Mouse (Mus musculus) intestine, embryonic 15.5 days (tissue): Measurements from ENCODE around the gene Gm20388. TPM values are rescaled to one million over a fixed set of nuclear protein-coding genes. Genes with fewer than 3 reads are reported as not detected.

Experiments
- ATAC-seq: fragments of 200-750 bp; cut with Nextera tagmentation; 2 replicates; pipeline ENCODE4 v1.8.0; 2017; ENCODE audit warnings: moderate TSS enrichment, moderate library complexity
- H3K27ac ChIP-seq: fragments of 300-500 bp; sonication (generic); 2 replicates; pipeline ENCODE4 v1.5.1; 2015; ENCODE audit warnings: mild to moderate bottlenecking, inconsistent platforms
- H3K27me3 ChIP-seq: fragments of 300-500 bp; sonication (generic); replicated peaks from 2 replicates; pipeline ENCODE4 v1.6.1; 2015; ENCODE audit warnings: inconsistent platforms
- H3K36me3 ChIP-seq: fragments of 300-500 bp; sonication (generic); 2 replicates; pipeline ENCODE4 v1.6.1; 2015; ENCODE audit warnings: inconsistent platforms
- H3K4me1 ChIP-seq: fragments of 300-500 bp; sonication (generic); replicated peaks from 2 replicates; pipeline ENCODE4 v1.6.1; 2015; ENCODE audit warnings: inconsistent platforms
- H3K4me2 ChIP-seq: fragments of 300-500 bp; sonication (generic); replicated peaks from 2 replicates; pipeline ENCODE4 v1.6.1; 2015; ENCODE audit warnings: mild to moderate bottlenecking, inconsistent platforms
- H3K4me3 ChIP-seq: fragments of 300-500 bp; sonication (generic); replicated peaks from 2 replicates; pipeline ENCODE4 v1.5.1; 2015; ENCODE audit warnings: inconsistent platforms
- H3K9ac ChIP-seq: fragments of 300-500 bp; sonication (generic); 2 replicates; pipeline ENCODE4 v1.6.1; 2015; ENCODE audit warnings: inconsistent platforms
- H3K9me3 ChIP-seq: fragments of 300-500 bp; sonication (generic); 2 replicates; pipeline ENCODE4 v1.6.1; 2016; ENCODE audit warnings: inconsistent platforms
- WGBS: fragments of 180-500 bp; shearing (Covaris S2); methylation state at CpG from one replicate; pipeline ENCODE4 v1.1.7; 2015; 5-methylcytosine and 5-hydroxymethylcytosine counted together
- polyA plus RNA-seq: library from polyadenylated mRNA; unstranded; fragments of >200 nt; fragmentation: Nextera tagmentation; extraction: Ambion mirVana; gene quantifications from 2 replicates; pipeline ENCODE4 v1.2.1, GENCODE M21; 2015

Gm20388 gene
- polyA plus RNA-seq, 1 experiment from 2014 or later: not detected

DNA sequence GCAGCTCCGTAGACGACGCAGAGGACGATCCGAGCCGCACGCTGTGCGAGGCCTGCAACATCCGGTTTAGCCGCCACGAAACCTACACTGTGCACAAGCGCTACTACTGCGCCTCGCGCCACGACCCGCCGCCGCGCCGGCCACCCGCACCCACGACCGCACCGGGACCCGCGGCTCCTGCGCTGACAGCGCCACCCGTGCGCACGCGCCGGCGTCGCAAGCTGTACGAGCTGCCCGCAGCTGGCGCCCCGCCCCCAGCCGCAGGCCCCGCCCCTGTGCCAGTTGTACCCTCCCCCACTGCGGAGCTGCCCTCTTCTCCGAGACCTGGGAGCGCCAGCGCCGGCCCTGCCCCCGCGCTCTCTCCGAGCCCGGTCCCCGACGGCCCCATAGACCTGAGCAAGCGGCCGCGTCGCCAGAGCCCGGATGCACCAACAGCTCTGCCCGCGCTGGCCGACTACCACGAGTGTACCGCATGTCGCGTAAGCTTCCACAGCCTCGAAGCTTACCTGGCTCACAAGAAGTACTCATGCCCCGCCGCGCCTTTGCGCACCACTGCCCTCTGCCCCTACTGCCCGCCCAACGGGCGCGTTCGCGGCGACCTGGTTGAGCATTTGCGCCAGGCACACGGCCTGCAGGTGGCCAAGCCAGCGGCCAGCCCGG, 2425.7 kb downstream of the Gm20388 start:
- H3K9ac ChIP-seq: 0 out of 2 replicates have a peak overlapping the region, but pooled peaks have one; percentile 34
- peak; percentile 50 for ATAC-seq
- WGBS: 31% methylated on average over 81 of the region's 81 CpGs

DNA sequence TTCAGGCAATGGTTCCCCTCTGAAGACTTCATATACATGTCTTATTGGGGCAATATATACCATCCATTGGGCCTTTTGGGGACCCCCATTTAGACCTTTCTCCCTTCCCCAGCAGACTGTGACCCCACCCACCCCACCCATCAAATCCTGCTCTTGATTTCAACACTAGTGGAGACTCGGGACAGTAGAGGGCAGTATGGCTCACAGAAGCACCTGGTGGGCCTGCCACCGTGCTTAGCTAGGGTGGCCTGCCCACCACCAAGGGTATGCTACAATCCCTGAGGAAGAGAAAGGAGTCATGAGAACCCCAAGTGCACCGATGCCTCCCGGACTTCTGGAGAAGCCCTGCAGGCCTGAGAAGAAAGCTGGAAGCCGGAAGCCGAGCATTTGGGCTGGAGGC, 2428.2 kb downstream of the Gm20388 start:
- 52% methylated on average over 6 of the region's 6 CpGs for WGBS
- Histone ChIP-seq H3K4me2 (no peak overlapping the region), H3K36me3 (peaks cover 36% of the 10 kb centered on the region), H3K4me1 (peaks cover 21% of the 10 kb centered on the region), H3K27ac (no peak overlapping the region), H3K9me3 (no peaks in the 10 kb centered on the region), H3K9ac (no peak overlapping the region), H3K4me3 (no peak overlapping the region), H3K27me3 (peaks cover 29% of the 10 kb centered on the region)
- no peak for ATAC-seq

More for the DNA sequence above, 2425.7 kb downstream of the Gm20388 start:
- no peaks in the 10 kb centered on the region for H3K9me3 ChIP-seq
- peak overlapping the region; percentile 48 for H3K4me3 ChIP-seq
- H3K36me3 ChIP-seq: peaks cover 39% of the 10 kb centered on the region
- peak overlapping the region; percentile 89 for H3K4me2 ChIP-seq
- H3K27ac ChIP-seq: no peak overlapping the region
- peaks cover 9% of the 10 kb centered on the region for H3K4me1 ChIP-seq
- peaks cover 25% of the 10 kb centered on the region for H3K27me3 ChIP-seq

DNA sequence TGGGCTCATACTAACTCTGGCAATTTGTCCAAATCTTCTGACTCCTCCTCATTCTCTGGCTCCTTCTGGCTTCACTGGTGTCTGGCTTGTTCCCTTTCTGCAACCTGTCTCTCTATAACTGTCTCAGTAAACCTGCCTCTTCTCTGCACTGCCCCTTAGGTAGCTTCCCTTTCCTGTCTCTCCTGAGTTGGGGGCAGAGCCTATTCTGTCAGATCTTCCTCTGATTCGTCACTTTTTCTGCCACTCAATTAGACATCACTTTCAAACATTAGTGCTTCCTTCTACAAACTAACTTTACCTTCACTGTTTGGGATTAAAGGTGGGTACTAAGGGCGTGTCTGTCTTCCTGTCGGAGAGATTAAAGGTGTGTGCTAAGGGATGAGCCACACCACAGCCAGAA, 2430.1 kb downstream of the Gm20388 start:
- ATAC-seq: no peak
- WGBS: 85% methylated on average over 3 of the region's 3 CpGs
- peaks cover 23% of the 10 kb centered on the region for H3K27me3 ChIP-seq

DNA sequence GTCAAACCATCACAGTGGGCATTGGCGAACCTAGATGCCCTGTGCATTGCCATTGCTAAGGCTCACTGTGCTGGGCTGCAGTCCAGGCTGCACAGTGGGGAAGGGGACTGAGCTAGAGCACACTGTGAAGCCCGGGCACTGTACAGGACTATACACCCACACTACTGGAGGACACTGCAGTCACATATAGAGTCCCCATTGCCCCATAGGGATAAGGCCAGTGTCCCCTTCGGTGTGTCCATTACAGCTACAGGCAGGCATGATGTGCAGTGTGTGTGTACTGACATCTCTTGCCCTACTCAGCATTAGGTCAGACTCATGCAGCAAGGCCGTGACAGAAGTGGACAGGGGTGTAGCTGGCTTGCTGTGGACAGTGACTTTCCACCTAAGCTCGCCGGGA, 2431.1 kb downstream of the Gm20388 start:
- Histone ChIP-seq H3K4me1 (peaks cover 26% of the 10 kb centered on the region), H3K9me3 (no peaks in the 10 kb centered on the region), H3K4me3 (no peak overlapping the region), H3K4me2 (no peak overlapping the region), H3K9ac (no peak overlapping the region), H3K36me3 (peaks cover 7% of the 10 kb centered on the region; the same call in 1 of the 2 replicates), H3K27ac (no peak overlapping the region), H3K27me3 (peaks cover 15% of the 10 kb centered on the region)
- no peak for ATAC-seq
- WGBS: 82% methylated on average over 6 of the region's 6 CpGs

More for the DNA sequence above, 2430.1 kb downstream of the Gm20388 start:
- no peak overlapping the region for H3K4me3 ChIP-seq
- H3K27ac ChIP-seq: no peak overlapping the region
- H3K4me2 ChIP-seq: no peak overlapping the region
- H3K9me3 ChIP-seq: no peaks in the 10 kb centered on the region
- peaks cover 29% of the 10 kb centered on the region for H3K4me1 ChIP-seq
- H3K36me3 ChIP-seq: peaks cover 17% of the 10 kb centered on the region
- H3K9ac ChIP-seq: no peak overlapping the region

GRCm38 (mm10) chr8:122342362-122342761, 2431.7 kb downstream of the Gm20388 start:
- 26% methylated on average over 5 of the region's 5 CpGs for WGBS
- H3K4me3 ChIP-seq: no peak overlapping the region
- H3K4me1 ChIP-seq: peaks cover 26% of the 10 kb centered on the region
- H3K4me2 ChIP-seq: peak overlapping the region; percentile 56; the same call in 1 of the 2 replicates
- no peak overlapping the region for H3K27ac ChIP-seq
- ATAC-seq: no peak
- H3K36me3 ChIP-seq: peaks cover under 1% of the 10 kb centered on the region; the same call in 1 of the 2 replicates
- no peak overlapping the region for H3K9ac ChIP-seq
- peaks cover 10% of the 10 kb centered on the region for H3K27me3 ChIP-seq
- H3K9me3 ChIP-seq: no peaks in the 10 kb centered on the region

- Histone ChIP-seq H3K27me3 (peaks cover 6% of the 10 kb centered on the region), H3K4me2 (peak overlapping the region; percentile 56), H3K4me1 (peaks cover 26% of the 10 kb centered on the region), H3K9me3 (no peaks in the 10 kb centered on the region), H3K4me3 (no peak overlapping the region), H3K9ac (no peak overlapping the region), H3K27ac (no peak overlapping the region), H3K36me3 (no peaks in the 10 kb centered on the region)
- ATAC-seq: 0 out of 2 replicates have a peak, but pooled peaks have one; percentile 31
- WGBS: under 1% methylated on average over 9 of the region's 9 CpGs
These were observed 2432.2 kb downstream of the Gm20388 start for GRCm38 (mm10) chr8:122342806-122343209.

DNA sequence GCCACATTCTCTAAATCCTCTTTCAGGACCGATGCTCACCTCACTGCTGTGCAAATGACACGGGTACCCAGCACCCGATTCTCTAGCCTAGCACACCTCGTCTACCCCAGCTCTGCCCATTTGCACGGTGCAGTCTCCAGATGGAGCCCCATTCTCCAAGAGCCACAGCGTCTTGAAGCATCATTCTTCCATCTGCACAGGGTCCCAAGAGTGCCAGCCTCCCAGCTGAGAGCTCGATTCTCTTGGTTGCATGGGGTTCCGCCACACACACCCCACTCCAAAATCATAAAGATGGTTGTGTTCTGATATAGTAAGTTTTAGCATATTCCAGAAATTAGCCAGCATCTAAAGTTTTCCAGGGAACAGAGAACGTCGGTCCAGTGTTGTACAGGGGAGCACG, 2432.7 kb downstream of the Gm20388 start:
- H3K4me2 ChIP-seq: peak overlapping the region; percentile 56
- no peaks in the 10 kb centered on the region for H3K9me3 ChIP-seq
- H3K4me3 ChIP-seq: no peak overlapping the region; the same call in 1 of the 2 replicates
- H3K36me3 ChIP-seq: no peaks in the 10 kb centered on the region
- H3K27me3 ChIP-seq: peaks cover 4% of the 10 kb centered on the region; the same call in 1 of the 2 replicates
- H3K4me1 ChIP-seq: peaks cover 26% of the 10 kb centered on the region
- H3K27ac ChIP-seq: no peak overlapping the region
- 6% methylated on average over 11 of the region's 11 CpGs for WGBS
- no peak for ATAC-seq
- H3K9ac ChIP-seq: peak overlapping the region; percentile 28; the same call in 1 of the 2 replicates

DNA sequence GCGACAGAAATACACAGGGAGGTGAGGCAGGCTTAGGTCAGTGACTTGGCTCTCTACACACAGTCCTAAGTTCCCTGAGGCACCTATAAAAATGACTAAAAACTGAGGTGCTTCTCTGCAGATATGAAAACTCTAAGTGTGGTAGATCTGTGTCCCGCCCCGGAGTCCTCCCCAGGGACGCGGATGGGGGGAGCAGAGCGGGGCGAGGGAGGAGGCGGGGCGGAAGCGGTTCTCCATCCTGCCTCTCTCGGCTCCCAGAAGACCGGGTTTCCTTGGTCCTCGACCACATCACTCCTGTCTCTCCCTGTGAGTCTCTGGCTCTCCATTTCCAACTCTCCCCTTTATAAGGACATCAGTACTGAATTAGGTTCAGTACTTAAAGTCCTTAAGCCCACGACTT, 2433.1 kb downstream of the Gm20388 start:
- Histone ChIP-seq H3K27ac (no peak overlapping the region), H3K4me1 (peaks cover 26% of the 10 kb centered on the region), H3K4me3 (no peak overlapping the region; the same call in 1 of the 2 replicates), H3K27me3 (peaks cover 4% of the 10 kb centered on the region; the same call in 1 of the 2 replicates), H3K9ac (peak overlapping the region; percentile 28; the same call in 1 of the 2 replicates), H3K36me3 (no peaks in the 10 kb centered on the region), H3K4me2 (peak overlapping the region; percentile 56), H3K9me3 (no peaks in the 10 kb centered on the region)
- WGBS: 2% methylated on average over 14 of the region's 14 CpGs
- ATAC-seq: peak; percentile 20; the same call in 1 of the 2 replicates

DNA sequence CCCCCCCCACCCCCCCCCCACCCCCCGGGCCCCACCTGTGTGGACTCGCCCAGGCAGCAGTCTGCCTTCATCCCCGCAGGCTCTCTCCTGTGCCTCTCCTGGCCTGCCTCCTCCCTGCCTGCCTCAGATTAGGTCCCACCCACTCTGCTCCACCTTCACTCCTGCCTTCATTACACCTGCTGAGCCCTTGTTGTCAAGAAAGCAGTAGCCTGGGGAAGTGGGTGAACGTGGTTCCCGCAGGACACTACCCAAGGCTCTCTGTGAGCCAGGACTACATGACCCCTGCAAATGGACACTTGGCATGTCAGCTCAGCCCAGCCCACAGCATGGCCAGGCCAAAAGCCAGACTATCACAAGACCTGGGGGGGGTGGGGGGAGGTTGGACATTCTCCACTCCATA, 2433.6 kb downstream of the Gm20388 start:
- Histone ChIP-seq H3K9ac (no peak overlapping the region), H3K27ac (no peak overlapping the region)
- WGBS: 2% methylated on average over 2 of the region's 5 CpGs

GRCm38 (mm10) chr8:122345181-122346095, 2434.8 kb downstream of the Gm20388 start:
- Histone ChIP-seq H3K27ac (no peak overlapping the region), H3K36me3 (no peaks in the 10 kb centered on the region), H3K4me3 (no peak overlapping the region), H3K4me2 (no peak overlapping the region), H3K27me3 (peaks cover 4% of the 10 kb centered on the region; the same call in 1 of the 2 replicates), H3K9ac (no peak overlapping the region), H3K9me3 (no peaks in the 10 kb centered on the region), H3K4me1 (peaks cover 31% of the 10 kb centered on the region)
- ATAC-seq: no peak
- 66% methylated on average over 12 of the region's 12 CpGs for WGBS

More for the DNA sequence above, 2433.6 kb downstream of the Gm20388 start:
- peak; percentile 62 for ATAC-seq
- Histone ChIP-seq H3K4me2 (no peak overlapping the region), H3K9me3 (no peaks in the 10 kb centered on the region), H3K4me3 (no peak overlapping the region), H3K4me1 (peaks cover 26% of the 10 kb centered on the region), H3K27me3 (peaks cover 4% of the 10 kb centered on the region; the same call in 1 of the 2 replicates), H3K36me3 (no peaks in the 10 kb centered on the region)

DNA sequence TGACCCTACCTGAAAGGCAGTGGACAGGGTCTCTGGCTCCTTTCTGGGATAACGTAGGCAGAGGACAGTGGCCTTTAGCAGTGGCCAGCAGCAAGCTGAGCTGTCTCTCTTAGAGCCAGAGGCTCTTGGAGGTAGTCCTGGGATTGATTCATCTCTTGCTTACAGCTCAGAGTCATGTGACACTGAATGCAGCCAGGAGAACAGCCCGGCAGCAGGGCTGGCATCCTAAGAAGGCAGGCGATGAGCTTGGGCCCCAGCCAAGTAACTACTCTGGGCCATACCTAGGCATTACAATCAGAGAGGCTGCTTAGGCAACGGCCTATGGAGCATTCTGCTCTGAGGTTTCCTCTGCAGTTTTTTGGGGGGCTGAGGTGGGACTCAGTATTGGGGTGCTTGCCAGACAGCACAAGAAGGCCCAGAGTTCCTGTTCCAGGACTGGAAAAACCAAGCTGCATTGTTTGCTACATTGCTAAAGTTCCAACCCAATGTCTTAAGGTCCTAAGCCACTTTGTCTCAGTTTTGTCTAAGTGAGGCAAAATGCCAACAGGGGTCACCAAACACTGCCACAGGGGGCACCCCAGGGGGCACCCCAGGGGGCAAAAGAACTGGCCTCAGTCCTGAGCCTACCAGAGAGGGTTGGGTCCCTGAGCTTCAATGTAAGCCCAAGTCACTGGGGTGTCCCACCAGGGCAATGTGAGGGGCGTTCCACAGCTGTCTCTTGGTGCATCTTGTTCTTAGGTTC, 2437.3 kb downstream of the Gm20388 start:
- no peaks in the 10 kb centered on the region for H3K9me3 ChIP-seq
- peaks cover 4% of the 10 kb centered on the region; the same call in 1 of the 2 replicates for H3K27me3 ChIP-seq
- no peak overlapping the region for H3K9ac ChIP-seq
- H3K36me3 ChIP-seq: no peaks in the 10 kb centered on the region
- no peak overlapping the region for H3K4me3 ChIP-seq
- H3K4me1 ChIP-seq: peaks cover 21% of the 10 kb centered on the region
- no peak overlapping the region for H3K4me2 ChIP-seq
- 63% methylated on average over 5 of the region's 5 CpGs for WGBS
- no peak for ATAC-seq
- H3K27ac ChIP-seq: no peak overlapping the region
